Mouse (Mus musculus): ENCODE results near the gene Slc26a5.

Gene Slc26a5

GRCm38 (mm10) chr5:21865346-21866107 is at the start of gene Slc26a5:
Gene Slc26a5, minus strand, starts transcription at chr5:21865604.
- DNase-seq (ENCODE audit: low spot score in 2 of 2): no peak

GRCm38 (mm10) chr5:21914776-21915175 is 49.4 kb upstream of the Slc26a5 start:
- no peak for DNase-seq (ENCODE audit: low spot score in 2 of 2)

- DNase-seq (ENCODE audit: low spot score in 2 of 2): no peak
Observed at GRCm38 (mm10) chr5:21912835-21913530, 47.6 kb upstream of the Slc26a5 start.

GRCm38 (mm10) chr5:21910726-21911125 is 45.3 kb upstream of the Slc26a5 start:
- DNase-seq (ENCODE audit: low spot score in 2 of 2): no peak

GRCm38 (mm10) chr5:21909713-21910112 is 44.3 kb upstream of the Slc26a5 start:
- no peak for DNase-seq (ENCODE audit: low spot score in 2 of 2)

- DNase-seq (ENCODE audit: low spot score in 2 of 2): no peak
Observed at GRCm38 (mm10) chr5:21901411-21901810, 36.0 kb upstream of the Slc26a5 start.

GRCm38 (mm10) chr5:21900891-21901290 is 35.5 kb upstream of the Slc26a5 start:
- no peak for DNase-seq (ENCODE audit: low spot score in 2 of 2)

- DNase-seq (ENCODE audit: low spot score in 2 of 2): no peak
Observed at GRCm38 (mm10) chr5:21898875-21899274, 33.5 kb upstream of the Slc26a5 start.

- DNase-seq (ENCODE audit: low spot score in 2 of 2): no peak
Observed at GRCm38 (mm10) chr5:21896586-21896985, 31.2 kb upstream of the Slc26a5 start.

- peak in 1 of 2 experiments; percentile 43 for DNase-seq (ENCODE audit: low spot score in 2 of 2)
Observed at GRCm38 (mm10) chr5:21894168-21894567, 28.8 kb upstream of the Slc26a5 start.

GRCm38 (mm10) chr5:21866750-21867149 is 1.3 kb upstream of the Slc26a5 start:
- DNase-seq (ENCODE audit: low spot score in 2 of 2): no peak

- DNase-seq (ENCODE audit: low spot score in 2 of 2): peak; percentile 46 to 51
Observed at GRCm38 (mm10) chr5:21866311-21866712, 908 bp upstream of the Slc26a5 start.

GRCm38 (mm10) chr5:21858653-21859052 is 6.8 kb downstream of the Slc26a5 start:
- no peak for DNase-seq (ENCODE audit: low spot score in 2 of 2)

GRCm38 (mm10) chr5:21851679-21852340 is 13.6 kb downstream of the Slc26a5 start:
- no peak for DNase-seq (ENCODE audit: low spot score in 2 of 2)

GRCm38 (mm10) chr5:21847438-21847837 is 18.0 kb downstream of the Slc26a5 start:
- DNase-seq (ENCODE audit: low spot score in 2 of 2): no peak

- no peak for DNase-seq (ENCODE audit: low spot score in 2 of 2)
Observed at GRCm38 (mm10) chr5:21846616-21847290, 18.7 kb downstream of the Slc26a5 start.

GRCm38 (mm10) chr5:21844676-21845075 is 20.7 kb downstream of the Slc26a5 start:
- no peak for DNase-seq (ENCODE audit: low spot score in 2 of 2)

GRCm38 (mm10) chr5:21831761-21832160 is 33.6 kb downstream of the Slc26a5 start:
- DNase-seq (ENCODE audit: low spot score in 2 of 2): no peak

GRCm38 (mm10) chr5:21828855-21829254 is 36.5 kb downstream of the Slc26a5 start:
- DNase-seq (ENCODE audit: low spot score in 2 of 2): peak; percentile 45 to 61

GRCm38 (mm10) chr5:21827643-21828042 is 37.8 kb downstream of the Slc26a5 start:
- no peak for DNase-seq (ENCODE audit: low spot score in 2 of 2)

- DNase-seq (ENCODE audit: low spot score in 2 of 2): no peak
Observed at GRCm38 (mm10) chr5:21826370-21826769, 39.0 kb downstream of the Slc26a5 start.

GRCm38 (mm10) chr5:21813994-21814393 is 51.4 kb downstream of the Slc26a5 start:
- DNase-seq (ENCODE audit: low spot score in 2 of 2): peak; percentile 43 to 55
